Mouse (Mus musculus): ENCODE results near the gene Hspa1l. TPM values are rescaled to one million over a fixed set of nuclear protein-coding genes. Genes with fewer than 3 reads are reported as not detected.
A peak's percentile ranks its signal among the peaks of the same experiment; 100 is the strongest.
"Not testable (repeated sequence)": the region's sequence is repeated elsewhere in the genome, so short reads cannot be mapped to it uniquely, and the experiment has no call there.

Gene Hspa1l
- polyA plus RNA-seq, 1 experiment from 2014 or later, result 2.0 TPM

DNA sequence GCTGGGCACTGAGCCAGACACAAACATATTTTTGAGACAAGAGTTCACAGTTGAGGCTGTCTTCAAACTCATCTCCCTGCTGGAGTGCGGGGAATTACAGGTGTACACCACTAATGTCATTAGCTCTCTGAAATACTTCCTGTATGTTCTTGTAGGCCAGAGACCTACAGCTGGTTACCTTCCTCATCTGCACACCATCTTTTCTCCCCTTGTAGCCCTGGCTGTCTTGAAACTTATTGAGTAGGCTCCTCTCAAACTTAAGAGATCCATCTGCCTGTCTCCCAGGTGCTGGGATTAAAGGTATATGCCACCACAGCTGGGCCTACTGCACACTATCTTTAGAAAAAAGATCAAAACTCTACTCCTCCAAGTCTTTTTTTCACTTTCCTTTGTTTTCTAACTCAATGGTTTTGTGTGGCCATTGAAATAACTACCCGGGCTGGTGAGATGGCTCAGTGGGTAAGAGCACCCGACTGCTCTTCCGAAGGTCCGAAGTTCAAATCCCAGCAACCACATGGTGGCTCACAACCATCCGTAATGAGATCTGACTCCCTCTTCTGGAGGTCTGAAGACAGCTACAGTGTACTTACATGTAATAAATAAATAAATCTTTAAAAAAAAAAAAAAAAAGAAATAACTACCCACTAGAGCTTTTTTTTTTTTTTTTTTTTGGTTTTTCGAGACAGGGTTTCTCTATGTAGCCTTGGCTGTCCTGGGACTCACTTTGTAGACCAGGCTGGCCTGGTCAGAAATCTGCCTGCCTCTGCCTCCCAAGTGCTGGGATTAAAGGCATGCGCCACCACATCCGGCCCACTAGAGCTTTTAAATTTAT lies 23.6 kb upstream of the Hspa1l start:
- not testable (repeated sequence) for H3K9ac ChIP-seq (ENCODE audit: low read depth, low read length)

DNA sequence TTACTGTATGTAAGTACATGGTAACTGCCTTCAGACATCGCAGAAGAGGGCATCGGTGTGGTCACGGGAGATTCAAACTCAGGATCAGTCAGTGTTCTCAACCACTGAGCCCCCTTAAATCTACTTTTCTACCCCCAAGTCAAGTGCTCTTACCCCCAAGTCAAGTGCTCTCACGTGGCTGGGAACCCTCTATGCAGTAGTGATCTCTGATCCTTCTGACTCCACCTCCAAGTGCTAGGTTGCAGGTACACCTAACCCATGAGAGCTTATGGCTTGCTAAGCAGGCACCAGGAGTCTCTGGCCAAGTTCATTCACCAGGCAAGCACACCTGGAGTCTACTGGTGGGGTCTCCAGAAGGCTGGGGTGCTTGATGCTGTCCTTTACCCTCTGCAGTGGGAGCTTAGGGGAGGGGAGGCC lies 22.9 kb upstream of the Hspa1l start:
- Histone ChIP-seq H3K4me2 (ENCODE audit: low read length) (no peak overlapping the region), H3K27me3 (ENCODE audit: control insufficient read depth, insufficient read depth, low read depth, low read length) (no peaks in the 10 kb centered on the region), H3K4me3 (ENCODE audit: low read depth, low read length) (no peak overlapping the region), H3K36me3 (ENCODE audit: control insufficient read depth, insufficient read depth, low read length) (peaks cover 7% of the 10 kb centered on the region; the same call in 1 of the 2 replicates), H3K4me1 (ENCODE audit: control insufficient read depth, insufficient read depth, low read length) (peaks cover 14% of the 10 kb centered on the region), H3K9ac (ENCODE audit: low read depth, low read length) (no peak overlapping the region), H3K9me3 (replicated peaks; ENCODE audit: control insufficient read depth, low read length, poor library complexity, severe bottlenecking) (no peaks in the 10 kb centered on the region), H3K27ac (ENCODE audit: low read length) (no peak overlapping the region)
- whole genome bisulfite sequencing, result 37% methylated on average over 4 of the region's 4 CpGs
- no peak for ATAC-seq

More for the DNA sequence above, 23.6 kb upstream of the Hspa1l start:
- peaks cover 14% of the 10 kb centered on the region for H3K4me1 ChIP-seq (ENCODE audit: control insufficient read depth, insufficient read depth, low read length)
- H3K36me3 ChIP-seq (ENCODE audit: control insufficient read depth, insufficient read depth, low read length); H3K9me3 ChIP-seq (replicated peaks; ENCODE audit: control insufficient read depth, low read length, poor library complexity, severe bottlenecking); H3K4me3 ChIP-seq (ENCODE audit: low read depth, low read length); H3K27me3 ChIP-seq (ENCODE audit: control insufficient read depth, insufficient read depth, low read depth, low read length); H3K27ac ChIP-seq (ENCODE audit: low read length); ATAC-seq; H3K4me2 ChIP-seq (ENCODE audit: low read length): not testable (repeated sequence)
- WGBS, result 59% methylated on average over 9 of the region's 9 CpGs

DNA sequence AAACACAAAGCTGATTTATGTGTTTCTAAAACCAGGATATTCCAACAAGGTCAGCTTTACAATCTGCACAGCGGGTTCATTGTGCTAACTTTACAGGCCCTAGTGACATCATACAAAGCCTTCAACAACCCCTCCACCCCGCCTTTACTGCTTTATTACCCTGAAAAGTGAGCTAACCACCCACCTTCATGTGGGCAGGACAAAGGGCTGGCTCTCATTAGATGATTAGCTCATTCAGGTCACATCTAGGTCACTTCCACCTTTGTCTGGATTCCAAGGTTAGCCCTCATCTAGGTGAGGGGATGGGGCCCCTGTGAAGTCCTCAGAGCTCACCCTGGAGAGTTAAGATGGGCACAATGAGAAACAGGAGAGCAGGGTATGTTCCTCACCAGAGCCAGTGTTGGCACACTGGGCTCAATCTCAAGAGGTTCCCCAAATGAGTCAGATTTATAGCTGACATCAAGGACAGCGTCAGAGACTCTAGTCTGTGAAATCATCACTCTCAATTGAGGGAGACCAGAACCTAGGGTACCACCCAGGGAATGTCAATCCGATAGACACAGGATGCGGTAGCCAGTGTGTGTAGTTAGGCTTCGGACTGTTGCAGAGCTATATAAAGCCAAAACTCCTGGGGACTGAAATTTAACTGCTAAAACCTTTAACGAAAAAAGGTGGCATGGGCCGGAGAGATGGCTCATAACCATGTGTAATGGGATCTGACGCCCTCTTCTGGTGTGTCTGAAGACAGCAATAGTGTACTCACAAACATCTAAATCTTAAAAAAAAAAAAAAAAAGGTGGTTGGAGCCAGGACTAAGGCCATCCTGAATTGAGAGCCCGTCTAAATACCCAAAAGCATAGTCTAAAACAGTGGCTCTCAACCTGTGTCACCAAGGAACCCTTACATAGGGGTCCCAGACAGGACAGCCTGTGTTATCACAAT lies 21.7 kb upstream of the Hspa1l start:
- H3K9me3 ChIP-seq (replicated peaks; ENCODE audit: control insufficient read depth, low read length, poor library complexity, severe bottlenecking), result no peaks in the 10 kb centered on the region
- WGBS, result 28% methylated on average over 10 of the region's 10 CpGs

DNA sequence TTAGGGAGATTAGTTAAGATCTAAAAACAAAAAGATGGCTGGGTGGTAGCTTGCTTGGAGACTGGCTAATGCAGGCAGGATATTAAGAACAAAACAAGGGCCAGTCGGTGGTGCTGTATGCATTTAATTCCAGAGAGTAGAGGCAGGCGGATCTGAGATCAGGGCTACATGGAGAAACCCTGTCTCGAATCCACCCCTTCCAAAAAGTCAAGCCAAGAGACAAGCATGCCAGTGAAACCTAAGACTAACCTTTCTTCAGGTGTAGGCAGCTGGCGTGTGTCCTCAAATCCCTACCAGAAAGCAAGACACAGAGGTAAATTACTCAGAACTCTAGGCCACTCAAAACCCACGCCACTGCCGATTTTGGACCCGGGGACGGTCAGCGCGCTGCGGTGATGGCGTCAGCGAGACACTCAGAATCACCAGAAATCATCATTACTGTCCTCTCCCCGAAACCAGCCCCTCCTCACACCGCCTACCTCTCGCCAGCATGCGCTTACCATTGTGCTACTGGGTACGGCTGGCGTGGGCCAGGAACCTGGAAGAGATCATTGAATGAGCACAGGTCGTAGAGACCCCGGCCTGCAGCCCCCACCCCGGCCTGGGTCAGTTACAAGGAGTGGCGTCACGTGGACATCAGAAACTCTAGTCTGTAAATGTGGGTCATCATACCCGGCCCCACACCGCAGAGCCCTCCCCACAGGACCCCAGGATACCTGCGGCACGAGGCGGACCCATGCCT lies 20.7 kb upstream of the Hspa1l start:
- Histone ChIP-seq H3K4me1 (ENCODE audit: control insufficient read depth, insufficient read depth, low read length) (peaks cover 14% of the 10 kb centered on the region), H3K36me3 (ENCODE audit: control insufficient read depth, insufficient read depth, low read length) (peaks cover 7% of the 10 kb centered on the region; the same call in 1 of the 2 replicates), H3K4me2 (ENCODE audit: low read length) (peak overlapping the region; percentile 98), H3K4me3 (ENCODE audit: low read depth, low read length) (peak overlapping the region; percentile 94), H3K9me3 (replicated peaks; ENCODE audit: control insufficient read depth, low read length, poor library complexity, severe bottlenecking) (no peaks in the 10 kb centered on the region), H3K27me3 (ENCODE audit: control insufficient read depth, insufficient read depth, low read depth, low read length) (no peaks in the 10 kb centered on the region), H3K27ac (ENCODE audit: low read length) (peak overlapping the region; percentile 91), H3K9ac (ENCODE audit: low read depth, low read length) (peak overlapping the region; percentile 99)
- ATAC-seq, result peak; percentile 4
- under 1% methylated on average over 29 of the region's 29 CpGs for WGBS

More for the DNA sequence above, 21.7 kb upstream of the Hspa1l start:
- H3K4me1 ChIP-seq (ENCODE audit: control insufficient read depth, insufficient read depth, low read length), result peaks cover 14% of the 10 kb centered on the region
- H3K36me3 ChIP-seq (ENCODE audit: control insufficient read depth, insufficient read depth, low read length), result peaks cover 7% of the 10 kb centered on the region; the same call in 1 of the 2 replicates
- peak overlapping the region; percentile 91 for H3K27ac ChIP-seq (ENCODE audit: low read length)
- H3K27me3 ChIP-seq (ENCODE audit: control insufficient read depth, insufficient read depth, low read depth, low read length), result no peaks in the 10 kb centered on the region
- peak overlapping the region; percentile 94 for H3K4me3 ChIP-seq (ENCODE audit: low read depth, low read length)
- no peak for ATAC-seq
- peak overlapping the region; percentile 98 for H3K4me2 ChIP-seq (ENCODE audit: low read length)
- H3K9ac ChIP-seq (ENCODE audit: low read depth, low read length), result peak overlapping the region; percentile 99

DNA sequence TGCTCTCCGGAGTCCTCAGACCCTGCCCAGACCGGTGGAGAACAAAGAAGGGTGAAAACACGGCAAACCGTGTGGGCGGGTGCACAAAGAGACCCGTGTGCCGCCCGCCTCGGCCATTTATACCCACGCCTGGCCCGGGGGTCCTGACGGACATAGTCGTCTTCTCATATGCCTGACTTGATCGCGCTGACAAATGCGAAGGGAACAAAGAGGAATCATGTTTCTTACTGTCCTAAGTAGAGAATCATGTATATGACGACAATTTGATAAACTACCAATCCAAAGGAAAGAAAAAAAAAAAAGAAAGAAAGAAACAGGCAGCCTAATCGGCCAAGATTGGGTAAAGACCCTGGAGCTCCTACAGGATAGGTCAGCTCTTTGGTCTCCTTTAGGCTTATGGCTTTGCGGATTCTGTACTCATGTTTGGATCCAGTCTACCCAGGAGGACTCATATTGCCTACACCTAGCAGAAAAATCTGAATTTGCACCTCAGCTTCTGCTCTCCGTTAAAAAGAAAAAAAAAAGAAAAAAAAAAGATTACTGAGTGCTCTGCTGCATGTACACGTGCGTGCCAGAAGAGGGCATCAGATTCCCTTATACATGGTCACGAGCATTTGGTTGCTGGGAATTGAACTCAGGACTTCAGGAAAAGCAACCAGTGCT lies 20.0 kb upstream of the Hspa1l start:
- Histone ChIP-seq H3K4me2 (ENCODE audit: low read length) (peak overlapping the region; percentile 98), H3K9me3 (replicated peaks; ENCODE audit: control insufficient read depth, low read length, poor library complexity, severe bottlenecking) (no peaks in the 10 kb centered on the region), H3K36me3 (ENCODE audit: control insufficient read depth, insufficient read depth, low read length) (peaks cover 7% of the 10 kb centered on the region; the same call in 1 of the 2 replicates), H3K27me3 (ENCODE audit: control insufficient read depth, insufficient read depth, low read depth, low read length) (no peaks in the 10 kb centered on the region), H3K27ac (ENCODE audit: low read length) (peak overlapping the region; percentile 91), H3K9ac (ENCODE audit: low read depth, low read length) (peak overlapping the region; percentile 99), H3K4me1 (ENCODE audit: control insufficient read depth, insufficient read depth, low read length) (peaks cover 14% of the 10 kb centered on the region), H3K4me3 (ENCODE audit: low read depth, low read length) (peak overlapping the region; percentile 94)
- WGBS, result under 1% methylated on average over 23 of the region's 23 CpGs
- peak; percentile 87 for ATAC-seq

DNA sequence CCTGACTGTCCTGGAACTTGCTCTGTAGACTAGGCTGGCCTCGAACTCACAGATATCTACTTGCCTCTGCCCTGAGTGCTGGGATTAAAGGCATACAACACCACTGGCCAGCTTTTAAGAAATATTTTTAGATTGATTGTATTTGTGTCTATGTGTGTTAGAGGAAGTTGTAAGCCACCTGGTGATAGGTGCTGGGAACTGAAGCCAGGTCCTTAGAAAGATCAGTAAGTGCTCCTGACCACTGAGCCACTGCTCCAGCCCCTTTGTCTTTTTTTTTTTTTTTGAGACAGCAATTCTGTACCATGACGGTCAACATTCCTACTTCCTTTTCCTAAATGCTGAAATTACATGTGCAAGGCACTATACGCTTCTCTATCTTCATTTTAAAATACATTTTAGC lies 19.2 kb upstream of the Hspa1l start:
- Histone ChIP-seq H3K4me3 (ENCODE audit: low read depth, low read length) (0 out of 2 replicates have a peak overlapping the region, but pooled peaks have one; percentile 94), H3K4me1 (ENCODE audit: control insufficient read depth, insufficient read depth, low read length) (peaks cover 14% of the 10 kb centered on the region), H3K9me3 (replicated peaks; ENCODE audit: control insufficient read depth, low read length, poor library complexity, severe bottlenecking) (no peaks in the 10 kb centered on the region), H3K9ac (ENCODE audit: low read depth, low read length) (no peak overlapping the region), H3K36me3 (ENCODE audit: control insufficient read depth, insufficient read depth, low read length) (peaks cover 7% of the 10 kb centered on the region; the same call in 1 of the 2 replicates), H3K4me2 (ENCODE audit: low read length) (no peak overlapping the region), H3K27ac (ENCODE audit: low read length) (no peak overlapping the region), H3K27me3 (ENCODE audit: control insufficient read depth, insufficient read depth, low read depth, low read length) (no peaks in the 10 kb centered on the region)
- whole genome bisulfite sequencing, result 91% methylated on average over 3 of the region's 3 CpGs
- ATAC-seq, result no peak

DNA sequence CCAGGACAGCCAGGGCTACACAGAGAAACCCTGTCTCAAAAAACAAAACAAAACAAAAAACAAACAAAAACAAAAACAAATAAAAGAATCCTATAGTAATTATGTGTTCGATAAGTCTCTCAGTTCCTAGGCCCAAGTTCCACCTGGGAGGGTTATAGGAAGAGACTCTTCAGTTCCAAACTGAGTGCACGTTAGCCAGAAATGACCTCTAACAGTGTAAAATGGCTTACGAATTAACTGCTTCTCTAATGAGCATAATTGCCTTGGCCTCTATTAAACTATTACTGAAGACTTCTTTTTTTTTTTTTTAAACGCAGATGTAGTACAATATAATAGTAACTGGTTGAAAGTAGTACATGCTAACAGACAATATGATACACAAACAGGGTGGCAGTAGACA lies 18.6 kb upstream of the Hspa1l start:
- peaks cover 7% of the 10 kb centered on the region; the same call in 1 of the 2 replicates for H3K36me3 ChIP-seq (ENCODE audit: control insufficient read depth, insufficient read depth, low read length)
- no peaks in the 10 kb centered on the region for H3K27me3 ChIP-seq (ENCODE audit: control insufficient read depth, insufficient read depth, low read depth, low read length)
- WGBS, result 89% methylated on average over 4 of the region's 4 CpGs
- H3K9me3 ChIP-seq (replicated peaks; ENCODE audit: control insufficient read depth, low read length, poor library complexity, severe bottlenecking), result no peaks in the 10 kb centered on the region
- no peak overlapping the region for H3K27ac ChIP-seq (ENCODE audit: low read length)
- no peak overlapping the region for H3K4me2 ChIP-seq (ENCODE audit: low read length)
- H3K4me3 ChIP-seq (ENCODE audit: low read depth, low read length), result no peak overlapping the region
- ATAC-seq, result no peak
- H3K4me1 ChIP-seq (ENCODE audit: control insufficient read depth, insufficient read depth, low read length), result peaks cover 14% of the 10 kb centered on the region
- H3K9ac ChIP-seq (ENCODE audit: low read depth, low read length), result no peak overlapping the region

DNA sequence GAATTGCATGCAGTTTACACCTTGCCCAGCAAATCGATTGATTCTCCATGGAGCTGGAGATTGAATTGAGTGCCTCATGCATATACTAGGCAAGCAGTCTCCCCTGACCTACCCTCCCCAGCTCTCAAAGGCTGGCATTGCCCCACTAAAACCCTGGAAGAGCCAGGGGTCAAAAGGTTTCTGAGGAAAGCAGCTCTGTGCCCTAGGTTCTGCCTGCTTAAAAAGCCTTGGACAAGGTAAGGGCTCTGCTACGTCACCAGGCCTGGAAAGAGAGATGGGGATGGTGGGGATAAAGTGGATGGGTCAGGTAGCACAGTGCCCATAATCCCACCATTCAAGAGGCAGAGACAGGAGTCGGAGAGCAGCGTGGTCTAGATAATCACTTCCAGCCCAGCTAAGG lies 17.7 kb upstream of the Hspa1l start:
- H3K27me3 ChIP-seq (ENCODE audit: control insufficient read depth, insufficient read depth, low read depth, low read length), result 0 out of 2 replicates have a peak, but pooled peaks cover under 1% of the 10 kb centered on the region
- no peak overlapping the region for H3K4me2 ChIP-seq (ENCODE audit: low read length)
- no peak overlapping the region for H3K4me3 ChIP-seq (ENCODE audit: low read depth, low read length)
- 0 out of 2 replicates have a peak, but pooled peaks cover 2% of the 10 kb centered on the region for H3K36me3 ChIP-seq (ENCODE audit: control insufficient read depth, insufficient read depth, low read length)
- WGBS, result 84% methylated on average over 4 of the region's 4 CpGs
- no peak overlapping the region for H3K9ac ChIP-seq (ENCODE audit: low read depth, low read length)
- peaks cover 18% of the 10 kb centered on the region for H3K4me1 ChIP-seq (ENCODE audit: control insufficient read depth, insufficient read depth, low read length)
- no peaks in the 10 kb centered on the region for H3K9me3 ChIP-seq (replicated peaks; ENCODE audit: control insufficient read depth, low read length, poor library complexity, severe bottlenecking)
- no peak for ATAC-seq
- no peak overlapping the region for H3K27ac ChIP-seq (ENCODE audit: low read length)
